Mouse (Mus musculus) midbrain, embryonic 14.5 days (tissue): Measurements from ENCODE around the gene Igsf21. TPM values are rescaled to one million over a fixed set of nuclear protein-coding genes. Genes with fewer than 3 reads are reported as not detected.

Experiments used
- ATAC-seq: fragments of 200-750 bp; cut with Nextera tagmentation; 2 replicates; pipeline ENCODE4 v1.8.0; 2017; ENCODE audit warnings: moderate number of reproducible peaks, moderate library complexity; ENCODE audit not compliant: low FRiP score, low TSS enrichment
- DNase-seq: peaks from one replicate; pipeline ENCODE4 v3.0.0-alpha.2; 2015
- H3K27ac ChIP-seq: fragments of 300-500 bp; sonication (generic); replicated peaks from 2 replicates; pipeline ENCODE4 v1.5.1; 2014; ENCODE audit warnings: mild to moderate bottlenecking, low read depth, low read length, moderate library complexity
- H3K27me3 ChIP-seq: fragments of 300-500 bp; sonication (generic); 2 replicates; pipeline ENCODE4 v1.6.1; 2014; ENCODE audit warnings: low read length, control low read depth, mixed read lengths; ENCODE audit not compliant: control insufficient read depth, insufficient read depth
- H3K36me3 ChIP-seq: fragments of 300-500 bp; sonication (generic); 2 replicates; pipeline ENCODE4 v1.6.1; 2014; ENCODE audit warnings: low read length, control low read depth; ENCODE audit not compliant: control insufficient read depth, insufficient read depth
- H3K4me1 ChIP-seq: fragments of 300-500 bp; sonication (generic); 2 replicates; pipeline ENCODE4 v1.6.1; 2014; ENCODE audit warnings: mild to moderate bottlenecking, antibody characterized with exemption, low read length, control low read depth; ENCODE audit not compliant: control insufficient read depth, insufficient read depth
- H3K4me2 ChIP-seq: fragments of 300-500 bp; sonication (generic); 2 replicates; pipeline ENCODE4 v1.6.1; 2014; ENCODE audit warnings: mild to moderate bottlenecking, low read length, moderate library complexity
- H3K4me3 ChIP-seq: fragments of 300-500 bp; sonication (generic); replicated peaks from 2 replicates; pipeline ENCODE4 v1.5.1; 2014; ENCODE audit warnings: low read depth, low read length
- H3K9ac ChIP-seq: fragments of 300-500 bp; sonication (generic); replicated peaks from 2 replicates; pipeline ENCODE4 v1.6.1; 2014; ENCODE audit warnings: mild to moderate bottlenecking, low read length, moderate library complexity
- H3K9me3 ChIP-seq: fragments of 300-500 bp; sonication (generic); 2 replicates; pipeline ENCODE4 v1.6.1; 2016; ENCODE audit warnings: low read length, control low read depth, mixed read lengths; ENCODE audit not compliant: control insufficient read depth
- WGBS: fragments of 180-500 bp; shearing (Covaris S2); extraction: QIAGEN DNeasy Blood & Tissue Kit; methylation state at CpG from one replicate; pipeline ENCODE4 v1.1.7; 2014; 5-methylcytosine and 5-hydroxymethylcytosine counted together
- polyA plus RNA-seq: library from polyadenylated mRNA; unstranded; fragments of >200 nt; fragmentation: Nextera tagmentation; extraction: Ambion mirVana; gene quantifications from 2 replicates; pipeline ENCODE4 v1.2.1, GENCODE M21; 2014

Igsf21 gene
- polyA plus RNA-seq, 1 experiment from 2014 or later, result 64.9 TPM

DNA sequence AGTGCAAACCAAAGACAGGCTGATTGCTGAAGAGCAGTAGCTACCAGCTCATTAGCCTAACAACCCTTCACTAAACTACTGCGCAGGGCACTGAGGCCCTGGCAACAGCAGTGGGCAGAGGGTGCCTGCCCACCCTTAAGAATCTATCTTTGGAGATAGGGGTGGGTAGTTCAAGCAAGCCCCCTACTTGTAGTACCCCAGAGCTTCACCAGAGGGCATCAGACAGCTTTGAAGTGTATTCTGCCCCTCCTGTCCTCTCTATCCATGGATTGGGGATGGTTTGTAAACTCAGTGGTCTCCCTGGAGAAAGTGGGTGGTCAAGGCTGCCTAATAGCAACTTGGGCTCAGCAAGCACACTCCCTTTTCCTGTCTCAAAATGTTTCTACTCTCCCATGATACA is 146.4 kb downstream of the Igsf21 start:
- Histone ChIP-seq H3K27ac (peak overlapping the region; percentile 45; the same call in 1 of the 2 replicates), H3K4me2 (no peak overlapping the region), H3K9ac (no peak overlapping the region), H3K9me3 (no peaks in the 10 kb centered on the region), H3K36me3 (no peaks in the 10 kb centered on the region), H3K27me3 (no peaks in the 10 kb centered on the region), H3K4me3 (no peak overlapping the region), H3K4me1 (peaks cover 33% of the 10 kb centered on the region)
- DNase-seq (peak; percentile 74), ATAC-seq (no peak)
- 53% methylated on average over 1 of the region's 1 CpGs for WGBS

DNA sequence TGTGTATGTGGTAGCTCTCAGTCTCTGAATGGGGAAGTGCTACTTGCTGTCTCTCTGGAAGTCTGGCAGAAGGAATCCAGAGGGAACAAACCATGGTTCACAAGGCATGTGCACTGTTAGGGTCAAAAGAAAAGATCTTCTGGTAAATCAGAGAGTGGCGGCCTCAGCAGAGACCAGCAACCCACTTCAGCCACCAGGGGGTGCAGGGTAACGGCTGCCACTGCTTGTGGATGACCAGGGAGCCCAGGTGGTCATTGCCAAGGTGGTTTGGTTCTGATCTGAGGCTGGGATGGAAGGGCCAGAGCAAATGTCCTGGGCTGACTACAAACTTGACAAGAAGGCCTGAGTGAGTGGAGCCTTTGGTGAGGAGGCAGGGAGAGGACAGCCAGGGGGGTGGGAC is 150.3 kb downstream of the Igsf21 start:
- ATAC-seq, result no peak
- H3K4me1 ChIP-seq, result 0 out of 2 replicates have a peak, but pooled peaks cover 8% of the 10 kb centered on the region
- 55% methylated on average over 2 of the region's 2 CpGs for WGBS

DNA sequence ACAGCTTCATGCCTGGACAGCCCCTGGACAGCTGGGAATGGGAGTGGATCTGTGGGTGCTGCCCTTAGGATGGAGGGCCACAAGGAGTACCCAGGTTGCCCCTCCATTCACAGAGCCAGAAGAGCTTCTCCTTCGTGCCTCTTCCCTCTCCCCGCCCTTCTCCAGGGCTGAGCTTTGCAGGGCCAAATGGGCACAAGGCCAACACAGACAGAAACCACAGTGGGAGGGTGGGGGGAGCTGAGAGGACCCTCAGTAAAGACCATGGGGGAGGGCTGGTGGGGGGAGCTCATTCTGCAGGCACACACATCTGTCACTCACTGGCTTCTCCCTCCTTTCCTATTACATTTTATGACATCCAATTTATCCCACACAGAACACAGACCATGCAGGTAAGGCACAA is 151.7 kb downstream of the Igsf21 start:
- no peak overlapping the region for H3K27ac ChIP-seq
- H3K4me3 ChIP-seq, result no peak overlapping the region
- no peak overlapping the region for H3K9ac ChIP-seq
- peak; percentile 46 for DNase-seq
- 66% methylated on average over 2 of the region's 2 CpGs for WGBS
- no peaks in the 10 kb centered on the region for H3K9me3 ChIP-seq
- H3K27me3 ChIP-seq, result no peaks in the 10 kb centered on the region
- 0 out of 2 replicates have a peak, but pooled peaks cover 8% of the 10 kb centered on the region for H3K4me1 ChIP-seq
- ATAC-seq, result no peak
- H3K36me3 ChIP-seq, result no peaks in the 10 kb centered on the region
- H3K4me2 ChIP-seq, result no peak overlapping the region

More for the DNA sequence above, 150.3 kb downstream of the Igsf21 start:
- Histone ChIP-seq H3K4me2 (no peak overlapping the region), H3K27ac (no peak overlapping the region), H3K27me3 (no peaks in the 10 kb centered on the region), H3K9ac (no peak overlapping the region), H3K36me3 (no peaks in the 10 kb centered on the region), H3K4me3 (no peak overlapping the region), H3K9me3 (no peaks in the 10 kb centered on the region)
- DNase-seq, result no peak

GRCm38 (mm10) chr4:140092367-140092766 is 154.2 kb downstream of the Igsf21 start:
- 0 out of 2 replicates have a peak, but pooled peaks cover 4% of the 10 kb centered on the region for H3K4me1 ChIP-seq
- H3K4me2 ChIP-seq, result no peak overlapping the region
- H3K27ac ChIP-seq, result no peak overlapping the region
- H3K9me3 ChIP-seq, result no peaks in the 10 kb centered on the region
- no peak for DNase-seq
- H3K4me3 ChIP-seq, result no peak overlapping the region
- no peak for ATAC-seq
- H3K36me3 ChIP-seq, result no peaks in the 10 kb centered on the region
- no peaks in the 10 kb centered on the region for H3K27me3 ChIP-seq
- no peak overlapping the region for H3K9ac ChIP-seq
- WGBS, result 95% methylated on average over 11 of the region's 11 CpGs

DNA sequence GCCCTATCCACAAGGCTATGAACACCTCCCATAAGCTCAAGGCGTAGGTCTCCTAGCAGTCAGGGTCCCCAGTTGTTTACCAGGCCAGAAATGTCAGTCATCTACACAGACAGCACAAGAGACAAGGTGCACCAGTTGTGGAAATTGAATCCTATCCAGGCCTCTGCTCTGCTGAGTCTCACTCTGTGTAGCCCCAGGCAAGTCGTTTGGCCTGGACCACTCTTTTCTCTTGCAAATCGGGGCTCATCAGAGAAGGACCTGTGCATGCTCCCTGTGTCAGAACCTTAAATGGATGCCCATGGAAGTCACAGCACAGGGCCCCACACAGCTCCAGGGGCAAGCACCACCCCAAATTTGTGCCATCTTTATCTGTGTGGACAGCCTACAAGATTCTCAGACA is 154.9 kb downstream of the Igsf21 start:
- Histone ChIP-seq H3K27me3 (no peaks in the 10 kb centered on the region), H3K4me3 (no peak overlapping the region), H3K9me3 (no peaks in the 10 kb centered on the region), H3K9ac (no peak overlapping the region), H3K4me1 (0 out of 2 replicates have a peak, but pooled peaks cover 4% of the 10 kb centered on the region), H3K4me2 (no peak overlapping the region), H3K27ac (no peak overlapping the region), H3K36me3 (no peaks in the 10 kb centered on the region)
- DNase-seq, result no peak
- 70% methylated on average over 3 of the region's 3 CpGs for WGBS
- no peak for ATAC-seq

DNA sequence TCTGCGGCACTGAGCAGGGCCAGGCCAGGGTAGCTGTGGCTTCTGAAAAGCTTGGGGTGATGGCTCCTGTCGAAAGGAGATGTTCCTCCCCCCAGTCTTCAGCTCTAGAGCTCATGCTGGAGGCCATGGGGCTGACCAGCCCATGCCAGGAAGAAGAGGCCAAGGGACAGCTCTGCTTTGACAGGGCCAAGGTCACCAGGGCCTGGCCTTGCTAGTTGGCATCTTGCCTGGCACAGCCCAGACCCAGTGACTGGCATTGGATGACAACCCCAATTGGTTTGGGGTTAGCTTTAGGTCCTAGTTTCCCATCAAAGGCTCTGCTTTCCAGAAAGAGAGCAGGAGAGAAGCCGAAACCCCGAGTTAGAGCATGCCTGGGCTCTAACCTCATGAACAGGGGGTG is 156.9 kb downstream of the Igsf21 start:
- Histone ChIP-seq H3K27ac (no peak overlapping the region), H3K9me3 (no peaks in the 10 kb centered on the region), H3K4me2 (no peak overlapping the region), H3K27me3 (no peaks in the 10 kb centered on the region), H3K4me1 (peaks cover 7% of the 10 kb centered on the region; the same call in 1 of the 2 replicates), H3K9ac (no peak overlapping the region), H3K36me3 (no peaks in the 10 kb centered on the region), H3K4me3 (no peak overlapping the region)
- 96% methylated on average over 4 of the region's 4 CpGs for WGBS
- DNase-seq (no peak), ATAC-seq (no peak)

DNA sequence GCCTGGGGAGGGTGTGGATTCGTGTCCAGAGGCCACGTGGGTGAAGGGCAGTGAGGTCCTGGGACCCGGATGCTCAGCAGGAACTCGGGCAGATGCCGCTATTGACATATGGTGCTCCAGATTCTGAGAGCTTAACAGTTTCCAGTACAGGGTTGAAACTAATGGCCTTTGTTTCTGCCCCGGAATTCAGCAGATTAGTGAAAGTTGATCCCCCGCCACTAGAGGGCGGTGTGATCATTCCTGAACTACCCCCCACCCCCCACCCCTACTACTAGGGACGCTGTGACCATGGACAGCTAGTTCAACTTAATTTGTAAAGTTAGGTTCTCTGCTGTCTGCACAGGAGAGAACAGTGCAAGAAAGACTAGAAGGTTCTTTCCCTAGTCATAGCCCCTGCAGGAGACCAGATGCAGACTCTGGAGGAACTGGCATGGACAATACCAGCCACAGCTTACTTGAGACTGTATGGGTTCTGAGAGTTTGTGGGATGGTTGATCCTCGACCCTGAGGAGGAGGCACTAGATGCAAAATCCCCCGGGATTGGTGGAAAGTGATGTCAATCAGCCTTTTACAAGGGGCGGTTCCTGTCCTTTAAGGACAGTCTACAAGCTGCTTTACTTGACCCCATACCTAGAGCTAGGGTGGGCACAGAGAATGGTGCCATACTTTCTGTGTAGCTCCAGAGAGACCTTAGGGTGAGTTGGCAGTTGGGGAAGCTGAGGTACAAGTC is 157.7 kb downstream of the Igsf21 start:
- Histone ChIP-seq H3K27me3 (no peaks in the 10 kb centered on the region), H3K4me1 (peaks cover 10% of the 10 kb centered on the region; the same call in 1 of the 2 replicates), H3K9ac (no peak overlapping the region), H3K27ac (no peak overlapping the region), H3K9me3 (no peaks in the 10 kb centered on the region), H3K4me2 (no peak overlapping the region), H3K4me3 (no peak overlapping the region), H3K36me3 (no peaks in the 10 kb centered on the region)
- WGBS, result 89% methylated on average over 12 of the region's 12 CpGs
- DNase-seq (no peak), ATAC-seq (no peak)

DNA sequence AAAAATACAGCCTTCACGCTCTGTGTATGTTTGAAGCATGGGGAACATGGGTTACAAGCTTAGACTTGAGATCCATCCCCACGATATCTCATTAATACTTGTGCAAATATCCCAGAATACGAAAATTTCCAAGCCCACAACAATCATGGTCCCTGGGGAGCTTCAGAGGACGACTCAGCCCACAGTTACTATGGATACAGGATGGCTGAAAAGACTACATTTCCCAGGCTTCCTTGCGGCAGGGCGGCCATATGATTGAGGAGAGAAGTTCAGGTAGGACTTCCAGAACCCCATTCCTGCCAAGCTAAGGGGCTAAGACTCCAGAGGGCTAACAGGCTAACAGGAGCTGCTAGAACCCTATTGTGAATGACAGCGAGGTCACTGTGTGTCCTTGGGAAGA is 160.4 kb downstream of the Igsf21 start:
- Histone ChIP-seq H3K4me1 (peaks cover 12% of the 10 kb centered on the region), H3K4me3 (no peak overlapping the region), H3K4me2 (no peak overlapping the region), H3K36me3 (no peaks in the 10 kb centered on the region), H3K27ac (no peak overlapping the region), H3K9me3 (no peaks in the 10 kb centered on the region), H3K9ac (no peak overlapping the region), H3K27me3 (no peaks in the 10 kb centered on the region)
- ATAC-seq (no peak), DNase-seq (peak; percentile 81)
- 57% methylated on average over 7 of the region's 7 CpGs for WGBS

DNA sequence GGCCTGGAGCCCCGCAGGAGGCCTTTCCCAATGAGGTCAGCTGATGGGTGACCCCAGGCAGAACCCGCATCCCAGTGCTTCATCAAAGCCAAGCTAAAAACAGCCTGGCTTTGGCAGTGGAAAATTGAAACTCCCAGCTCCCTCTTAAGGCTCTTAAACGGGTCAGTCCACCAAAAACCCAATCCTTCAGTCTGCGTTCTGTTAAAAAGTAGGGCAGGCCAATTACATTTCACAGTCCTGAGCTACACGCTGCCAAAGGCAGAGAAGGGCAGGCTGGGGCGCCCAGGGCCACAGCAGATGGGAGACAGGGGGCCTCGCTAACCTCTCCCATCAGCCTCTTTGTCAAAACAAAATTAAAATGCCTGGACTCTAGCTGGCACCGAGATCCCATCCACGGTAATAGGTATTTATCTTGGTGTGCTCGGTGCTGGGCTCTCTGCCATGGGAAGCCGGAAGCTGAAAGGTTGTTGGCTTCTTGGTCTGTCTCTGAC is 162.0 kb downstream of the Igsf21 start:
- WGBS, result 61% methylated on average over 11 of the region's 11 CpGs
- H3K4me2 ChIP-seq, result no peak overlapping the region
- no peaks in the 10 kb centered on the region for H3K27me3 ChIP-seq
- DNase-seq, result peak; percentile 36
- no peak overlapping the region for H3K4me3 ChIP-seq
- H3K27ac ChIP-seq, result no peak overlapping the region
- ATAC-seq, result no peak
- no peaks in the 10 kb centered on the region for H3K36me3 ChIP-seq
- H3K9me3 ChIP-seq, result no peaks in the 10 kb centered on the region
- peaks cover 15% of the 10 kb centered on the region for H3K4me1 ChIP-seq
- no peak overlapping the region for H3K9ac ChIP-seq
